Comparison of ENCODE assay signal across 21 mouse cellular contexts in the genomic region with DNA sequence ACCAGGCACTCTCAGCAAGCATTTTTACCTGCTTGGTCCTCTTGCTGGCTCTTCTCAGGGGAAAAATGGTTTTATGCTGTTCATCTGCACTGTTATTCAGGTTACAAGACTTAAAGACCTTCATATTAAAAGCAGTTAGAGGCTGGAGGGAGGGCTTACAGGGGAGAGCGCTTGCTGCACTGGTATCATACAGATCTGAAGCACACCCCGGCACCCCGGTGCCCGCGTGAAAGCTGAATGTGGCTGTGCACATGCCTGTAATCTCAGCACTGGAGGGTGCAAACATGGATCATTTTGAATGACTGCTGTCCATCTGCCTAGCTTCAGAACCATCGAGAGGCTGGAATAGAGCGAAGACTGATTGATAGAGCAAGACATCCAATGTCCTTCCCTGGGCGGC. TPM values are rescaled to one million over a fixed set of nuclear protein-coding genes. Genes with fewer than 3 reads are reported as not detected.
"Had no signal": no experiment of that assay in that cellular context is flagged by ENCODE, and none has a peak within 500 bp of the region (broad histone marks: within the 10 kb centered on the region; RNA-seq: fewer than 3 reads in every experiment).

No protein-coding gene starts in this region.

- ATAC-seq: intestine, embryonic 15.5 days; lung, postnatal 0 days; midbrain, embryonic 13.5 days had no signal

- H3K4me2 ChIP-seq: intestine, embryonic 15.5 days; limb, embryonic 13.5 days; liver, embryonic 13.5 days; lung, embryonic 14.5 days; midbrain, embryonic 13.5 days; stomach, embryonic 15.5 days had no signal

- H3K4me3 ChIP-seq: intestine, embryonic 15.5 days; limb, embryonic 10.5 days; limb, embryonic 13.5 days; liver, embryonic 13.5 days; midbrain, embryonic 13.5 days; stomach, embryonic 15.5 days had no signal

- H3K9ac ChIP-seq: intestine, embryonic 15.5 days; limb, embryonic 13.5 days; liver, embryonic 13.5 days; lung, embryonic 14.5 days; midbrain, embryonic 13.5 days; stomach, embryonic 15.5 days had no signal

- H3K4me1 ChIP-seq: intestine, embryonic 15.5 days; midbrain, embryonic 13.5 days had no signal

- H3K27me3 ChIP-seq: intestine, embryonic 15.5 days; limb, embryonic 13.5 days; liver, embryonic 13.5 days; midbrain, embryonic 13.5 days; stomach, embryonic 15.5 days had no signal

- H3K9me3 ChIP-seq: intestine, embryonic 15.5 days; limb, embryonic 10.5 days; limb, embryonic 13.5 days; liver, embryonic 13.5 days; midbrain, embryonic 13.5 days; stomach, embryonic 15.5 days had no signal

- H3K27ac ChIP-seq: intestine, embryonic 15.5 days; limb, embryonic 10.5 days; limb, embryonic 13.5 days; liver, embryonic 13.5 days; macrophage; midbrain, embryonic 13.5 days; stomach, embryonic 15.5 days had no signal

- DNase-seq: kidney, adult 11 months; kidney, adult 9 months; kidney, postnatal 14 days; kidney, postnatal 4 days; liver; liver, embryonic 13.5 days; lung, embryonic 14.5 days had no signal

- H3K36me3 ChIP-seq: intestine, embryonic 15.5 days; limb, embryonic 10.5 days; limb, embryonic 13.5 days; liver, embryonic 13.5 days; midbrain, embryonic 13.5 days; stomach, embryonic 15.5 days had no signal

RNA-seq across cellular contexts. Expression of gene Fam169b, which starts 15.4 kb away (rescaled TPM):
- total RNA-seq: midbrain, postnatal 0 days had no signal
- polyA plus RNA-seq: midbrain, embryonic 13.5 days; midbrain, postnatal 0 days; neural tube, embryonic 14.5 days had no signal

RNA-seq across cellular contexts. Expression of gene Pgpep1l, which starts 25.0 kb away (rescaled TPM):
- total RNA-seq: megakaryocyte, adult 5-6 weeks; midbrain, postnatal 0 days had no signal
- polyA plus RNA-seq: intestine, embryonic 15.5 days; kidney, embryonic 16.5 days; limb, embryonic 10.5 days; limb, embryonic 13.5 days; liver, embryonic 13.5 days; liver, embryonic 16.5 days; lung, embryonic 14.5 days; lung, postnatal 0 days; midbrain, embryonic 13.5 days; midbrain, postnatal 0 days; neural tube, embryonic 11.5 days; neural tube, embryonic 14.5 days; small intestine, adult 2 months; stomach, embryonic 15.5 days had no signal
